Mouse (Mus musculus): ENCODE results near the gene Arhgef25. TPM values are rescaled to one million over a fixed set of nuclear protein-coding genes. Genes with fewer than 3 reads are reported as not detected.
"Not testable (repeated sequence)": the region's sequence is repeated elsewhere in the genome, so short reads cannot be mapped to it uniquely, and the experiment has no call there.

Arhgef25 gene
- polyA plus RNA-seq, 1 experiment from 2014 or later: 37.2 TPM

- Histone ChIP-seq H3K4me1 (ENCODE audit: control insufficient read depth, insufficient read depth, low read length) (no peaks in the 10 kb centered on the region), H3K4me3 (ENCODE audit: low read depth, low read length) (no peak overlapping the region), H3K9me3 (ENCODE audit: control insufficient read depth, low read length) (no peaks in the 10 kb centered on the region), H3K9ac (ENCODE audit: low read length) (no peak overlapping the region), H3K27ac (replicated peaks; ENCODE audit: low read depth, low read length) (no peak overlapping the region), H3K4me2 (ENCODE audit: low read depth, severe bottlenecking) (no peak overlapping the region), H3K36me3 (ENCODE audit: control insufficient read depth, insufficient read depth, low read length) (no peaks in the 10 kb centered on the region), H3K27me3 (ENCODE audit: control insufficient read depth, insufficient read depth, low read length) (no peaks in the 10 kb centered on the region)
- DNase-seq (ENCODE audit: low spot score): no peak
- no peak for ATAC-seq (ENCODE audit: insufficient number of reproducible peaks, low FRiP score, low TSS enrichment, low read depth)
- 47% methylated on average over 8 of the region's 8 CpGs for WGBS
Measured at GRCm38 (mm10) chr10:127135118-127135836, 54.6 kb downstream of the Arhgef25 start.

- H3K9me3 ChIP-seq (ENCODE audit: control insufficient read depth, low read length); H3K27ac ChIP-seq (replicated peaks; ENCODE audit: low read depth, low read length); ATAC-seq (ENCODE audit: insufficient number of reproducible peaks, low FRiP score, low TSS enrichment, low read depth); DNase-seq (ENCODE audit: low spot score); H3K36me3 ChIP-seq (ENCODE audit: control insufficient read depth, insufficient read depth, low read length); H3K4me2 ChIP-seq (ENCODE audit: low read depth, severe bottlenecking); H3K9ac ChIP-seq (ENCODE audit: low read length); H3K4me1 ChIP-seq (ENCODE audit: control insufficient read depth, insufficient read depth, low read length); H3K4me3 ChIP-seq (ENCODE audit: low read depth, low read length); H3K27me3 ChIP-seq (ENCODE audit: control insufficient read depth, insufficient read depth, low read length): not testable (repeated sequence)
- 80% methylated on average over 3 of the region's 3 CpGs for WGBS
Measured at GRCm38 (mm10) chr10:127134394-127135035, 55.4 kb downstream of the Arhgef25 start.

Other genes with a start within 250 kb of the Arhgef25 start
- 77.3 and 84.9 TPM in 2 replicates for gene Ctdsp2, start 211.4 kb downstream of the Arhgef25 start, polyA plus RNA-seq (2014; fragmentation: Nextera tagmentation; extraction: Ambion mirVana)
- 0.07 and 0.16 TPM in 2 replicates for gene Avil, start 189.4 kb downstream of the Arhgef25 start, polyA plus RNA-seq (2014; fragmentation: Nextera tagmentation; extraction: Ambion mirVana)
- gene Tsfm, start 159.2 kb downstream of the Arhgef25 start, polyA plus RNA-seq (2014; fragmentation: Nextera tagmentation; extraction: Ambion mirVana): 87.4 and 91.8 TPM in 2 replicates
- 47.6 and 50.4 TPM in 2 replicates for gene Mettl1, start 148.7 kb downstream of the Arhgef25 start, polyA plus RNA-seq (2014; fragmentation: Nextera tagmentation; extraction: Ambion mirVana)
- gene Eef1akmt3, start 148.6 kb downstream of the Arhgef25 start, polyA plus RNA-seq (2014; fragmentation: Nextera tagmentation; extraction: Ambion mirVana): 0.19 and 0.31 TPM in 2 replicates
- not detected in 2 replicates for gene Cyp27b1, start 141.8 kb downstream of the Arhgef25 start, polyA plus RNA-seq (2014; fragmentation: Nextera tagmentation; extraction: Ambion mirVana)
- gene March9, start 129.9 kb downstream of the Arhgef25 start, polyA plus RNA-seq (2014; fragmentation: Nextera tagmentation; extraction: Ambion mirVana): 1.2 and 1.6 TPM in 2 replicates
- gene Cdk4, start 126.5 kb downstream of the Arhgef25 start, polyA plus RNA-seq (2014; fragmentation: Nextera tagmentation; extraction: Ambion mirVana): 2,988 and 3,194 TPM in 2 replicates
- gene Tspan31, start 119.8 kb downstream of the Arhgef25 start, polyA plus RNA-seq (2014; fragmentation: Nextera tagmentation; extraction: Ambion mirVana): 123 and 134 TPM in 2 replicates
- 0.05 and 0.06 TPM in 2 replicates for gene Agap2, start 114.8 kb downstream of the Arhgef25 start, polyA plus RNA-seq (2014; fragmentation: Nextera tagmentation; extraction: Ambion mirVana)
- gene Os9, start 69.0 kb downstream of the Arhgef25 start, polyA plus RNA-seq (2014; fragmentation: Nextera tagmentation; extraction: Ambion mirVana): 29.5 and 32.7 TPM in 2 replicates
- gene B4galnt1, start 24.9 kb downstream of the Arhgef25 start, polyA plus RNA-seq (2014; fragmentation: Nextera tagmentation; extraction: Ambion mirVana): 3.4 TPM in 2 replicates
- gene Slc26a10, start 9.4 kb downstream of the Arhgef25 start, polyA plus RNA-seq (2014; fragmentation: Nextera tagmentation; extraction: Ambion mirVana): 2.7 and 4.1 TPM in 2 replicates
- 138 TPM in 2 replicates for gene Dtx3, start 5.6 kb upstream of the Arhgef25 start, polyA plus RNA-seq (2014; fragmentation: Nextera tagmentation; extraction: Ambion mirVana)
- 17.8 and 20.3 TPM in 2 replicates for gene Pip4k2c, start 21.5 kb upstream of the Arhgef25 start, polyA plus RNA-seq (2014; fragmentation: Nextera tagmentation; extraction: Ambion mirVana)
- 2.1 and 3.8 TPM in 2 replicates for gene Kif5a, start 73.3 kb upstream of the Arhgef25 start, polyA plus RNA-seq (2014; fragmentation: Nextera tagmentation; extraction: Ambion mirVana)
- 160 and 170 TPM in 2 replicates for gene Dctn2, start 76.3 kb upstream of the Arhgef25 start, polyA plus RNA-seq (2014; fragmentation: Nextera tagmentation; extraction: Ambion mirVana)
- gene Mbd6, start 98.9 kb upstream of the Arhgef25 start, polyA plus RNA-seq (2014; fragmentation: Nextera tagmentation; extraction: Ambion mirVana): 17.0 and 17.2 TPM in 2 replicates
- gene Mars, start 121.7 kb upstream of the Arhgef25 start, polyA plus RNA-seq (2014; fragmentation: Nextera tagmentation; extraction: Ambion mirVana): 167 and 170 TPM in 2 replicates
- 5.3 and 5.5 TPM in 2 replicates for gene Arhgap9, start 131.9 kb upstream of the Arhgef25 start, polyA plus RNA-seq (2014; fragmentation: Nextera tagmentation; extraction: Ambion mirVana)
- gene Gli1, start 151.9 kb upstream of the Arhgef25 start, polyA plus RNA-seq (2014; fragmentation: Nextera tagmentation; extraction: Ambion mirVana): 8.5 and 11.2 TPM in 2 replicates
- gene Inhbe, start 164.3 kb upstream of the Arhgef25 start, polyA plus RNA-seq (2014; fragmentation: Nextera tagmentation; extraction: Ambion mirVana): 0.03 and 0.15 TPM in 2 replicates
- gene Inhbc, start 180.3 kb upstream of the Arhgef25 start, polyA plus RNA-seq (2014; fragmentation: Nextera tagmentation; extraction: Ambion mirVana): 0.15 TPM in 1 of 2 replicates, not detected in the other
- gene R3hdm2, start 190.2 kb upstream of the Arhgef25 start, polyA plus RNA-seq (2014; fragmentation: Nextera tagmentation; extraction: Ambion mirVana): 35.8 and 45.7 TPM in 2 replicates